Mouse (Mus musculus): ENCODE measurements at regions not wholly inside any gene's neighbourhood (a gene's known extent, or its start where the extent isn't known, plus 50 kb on each side); places are given as distances from the start of the nearest gene placed in this dataset.

GRCm38 (mm10) chr4:94160620-94161019, 395.7 kb upstream of the Gm10306 start:
- Histone ChIP-seq H3K27ac (ENCODE audit: insufficient read depth, low read length) (no peak overlapping the region), H3K4me3 (ENCODE audit: insufficient read depth, low read length) (no peak overlapping the region), H3K4me1 (ENCODE audit: control insufficient read depth, insufficient read depth, low read length) (no peaks in the 10 kb centered on the region)
- TF ChIP-seq POLR2A (IDR thresholded peaks at IDR 0.05; ENCODE audit: extremely low read depth, insufficient read depth, low read length) (no peak), CTCF (IDR thresholded peaks at IDR 0.05; ENCODE audit: extremely low read depth, insufficient read depth, low read length) (no peak)

DNA sequence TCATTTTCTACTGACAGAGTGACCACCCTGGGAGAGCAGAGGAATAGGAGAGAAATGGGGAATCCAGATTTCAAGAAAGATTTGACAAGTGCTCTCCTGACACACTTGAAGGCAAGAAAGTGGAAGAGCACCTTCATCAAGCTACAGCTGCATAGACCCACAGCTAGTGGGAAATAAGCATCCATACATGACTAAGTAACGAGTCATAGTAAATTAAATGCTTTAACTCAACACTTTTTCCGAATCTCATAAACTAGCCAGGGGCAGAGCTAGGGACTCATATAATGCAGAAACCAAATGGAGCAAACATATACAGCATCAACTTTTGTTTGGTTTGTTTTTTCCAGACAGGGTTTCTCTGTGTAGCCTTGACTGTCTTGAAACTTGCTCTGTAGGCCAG, 383.2 kb upstream of the Gm10306 start:
- TF ChIP-seq POLR2A (IDR thresholded peaks at IDR 0.05; ENCODE audit: extremely low read depth, insufficient read depth, low read length) (no peak), CTCF (IDR thresholded peaks at IDR 0.05; ENCODE audit: extremely low read depth, insufficient read depth, low read length) (no peak)
- Histone ChIP-seq H3K4me1 (ENCODE audit: control insufficient read depth, insufficient read depth, low read length) (no peaks in the 10 kb centered on the region), H3K4me3 (ENCODE audit: insufficient read depth, low read length) (no peak overlapping the region), H3K27ac (ENCODE audit: insufficient read depth, low read length) (no peak overlapping the region)

DNA sequence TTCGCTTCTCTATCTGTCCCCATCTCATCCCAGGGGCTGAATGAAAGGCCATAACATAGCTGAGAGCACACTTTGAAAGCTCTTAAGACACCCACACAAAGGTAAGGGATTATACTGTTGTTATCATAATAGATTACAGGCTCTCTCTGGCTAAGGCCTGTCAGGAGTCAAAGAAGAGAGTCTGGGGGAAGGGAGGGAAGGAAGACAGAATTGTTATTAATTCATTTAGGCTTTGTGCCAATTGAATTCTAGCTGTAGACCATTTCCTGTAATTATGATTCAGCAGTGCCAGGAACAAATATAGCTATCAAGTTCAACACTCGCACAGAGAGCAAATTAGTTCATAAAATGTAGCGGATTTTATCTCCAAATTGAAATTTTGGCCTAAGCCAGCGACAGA, 369.3 kb upstream of the Gm10306 start:
- Histone ChIP-seq H3K4me1 (ENCODE audit: control insufficient read depth, insufficient read depth, low read length) (no peaks in the 10 kb centered on the region), H3K4me3 (ENCODE audit: insufficient read depth, low read length) (no peak overlapping the region), H3K27ac (ENCODE audit: insufficient read depth, low read length) (no peak overlapping the region)
- TF ChIP-seq CTCF (IDR thresholded peaks at IDR 0.05; ENCODE audit: extremely low read depth, insufficient read depth, low read length), result no peak
- no peak for TF ChIP-seq POLR2A (IDR thresholded peaks at IDR 0.05; ENCODE audit: extremely low read depth, insufficient read depth, low read length)

DNA sequence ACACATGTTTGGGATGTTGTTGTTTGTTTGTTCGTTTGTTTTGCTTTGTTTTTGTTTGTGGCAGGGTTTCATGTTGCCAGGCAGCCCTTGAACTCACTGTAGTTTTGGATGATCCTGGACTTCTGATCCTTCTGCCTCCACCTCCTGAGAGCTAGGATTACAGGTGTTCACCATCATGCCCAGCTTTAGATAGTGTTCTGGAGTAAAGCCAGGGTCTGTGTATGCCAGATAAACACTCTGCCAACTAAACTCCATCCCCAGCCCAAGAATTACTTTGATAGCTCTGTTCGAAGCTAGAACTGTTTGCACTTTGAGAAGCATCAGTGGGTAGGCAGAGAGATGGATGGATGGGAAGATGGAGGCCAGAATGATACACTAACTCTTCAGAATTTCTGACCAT, 368.0 kb upstream of the Gm10306 start:
- TF ChIP-seq CTCF (IDR thresholded peaks at IDR 0.05; ENCODE audit: extremely low read depth, insufficient read depth, low read length) (no peak), POLR2A (IDR thresholded peaks at IDR 0.05; ENCODE audit: extremely low read depth, insufficient read depth, low read length) (no peak)
- Histone ChIP-seq H3K4me3 (ENCODE audit: insufficient read depth, low read length) (no peak overlapping the region), H3K4me1 (ENCODE audit: control insufficient read depth, insufficient read depth, low read length) (no peaks in the 10 kb centered on the region), H3K27ac (ENCODE audit: insufficient read depth, low read length) (no peak overlapping the region)

DNA sequence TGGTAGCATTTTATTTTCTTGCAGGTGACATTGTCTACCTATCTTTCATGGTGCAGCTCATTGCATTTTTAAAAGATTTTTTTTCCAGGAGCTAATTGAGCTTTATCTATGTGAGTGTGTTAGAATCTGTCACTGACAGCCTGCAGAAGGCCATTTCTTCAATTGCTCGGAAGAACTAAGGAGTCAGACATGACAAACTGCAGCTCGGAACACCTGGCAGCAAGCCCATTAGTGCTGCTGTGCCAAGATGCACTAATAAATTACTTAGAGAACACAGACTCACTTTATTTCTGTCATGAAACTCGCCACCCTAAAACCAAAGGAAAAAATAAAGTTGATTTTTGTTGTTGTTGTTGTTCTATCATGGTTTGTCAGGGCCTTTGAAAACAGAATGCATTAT, 367.5 kb upstream of the Gm10306 start:
- TF ChIP-seq CTCF (IDR thresholded peaks at IDR 0.05; ENCODE audit: extremely low read depth, insufficient read depth, low read length), result no peak
- TF ChIP-seq POLR2A (IDR thresholded peaks at IDR 0.05; ENCODE audit: extremely low read depth, insufficient read depth, low read length), result no peak
- H3K4me3 ChIP-seq (ENCODE audit: insufficient read depth, low read length), result no peak overlapping the region
- H3K4me1 ChIP-seq (ENCODE audit: control insufficient read depth, insufficient read depth, low read length), result no peaks in the 10 kb centered on the region
- H3K27ac ChIP-seq (ENCODE audit: insufficient read depth, low read length), result no peak overlapping the region

DNA sequence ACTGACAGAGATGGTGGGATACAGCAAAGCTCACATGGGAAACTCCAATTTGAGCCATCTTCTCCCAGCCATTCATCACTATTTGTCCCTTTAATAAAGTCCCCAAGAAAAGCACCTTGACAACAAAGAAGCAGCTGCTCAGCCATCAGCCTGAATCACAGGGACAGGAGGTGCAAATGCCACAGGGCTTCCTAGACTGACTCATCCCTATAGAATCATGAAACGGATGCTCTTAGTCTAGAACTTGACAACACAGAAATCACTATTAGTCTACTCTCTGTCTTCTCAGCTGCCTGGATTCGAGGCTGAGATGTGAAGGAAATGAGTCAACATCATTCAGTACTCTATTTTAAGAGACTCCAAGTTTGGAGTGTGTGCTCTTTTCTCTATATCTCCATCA, 365.4 kb upstream of the Gm10306 start:
- TF ChIP-seq CTCF (IDR thresholded peaks at IDR 0.05; ENCODE audit: extremely low read depth, insufficient read depth, low read length) (no peak), POLR2A (IDR thresholded peaks at IDR 0.05; ENCODE audit: extremely low read depth, insufficient read depth, low read length) (no peak)
- Histone ChIP-seq H3K4me1 (ENCODE audit: control insufficient read depth, insufficient read depth, low read length) (no peaks in the 10 kb centered on the region), H3K4me3 (ENCODE audit: insufficient read depth, low read length) (no peak overlapping the region), H3K27ac (ENCODE audit: insufficient read depth, low read length) (no peak overlapping the region)

DNA sequence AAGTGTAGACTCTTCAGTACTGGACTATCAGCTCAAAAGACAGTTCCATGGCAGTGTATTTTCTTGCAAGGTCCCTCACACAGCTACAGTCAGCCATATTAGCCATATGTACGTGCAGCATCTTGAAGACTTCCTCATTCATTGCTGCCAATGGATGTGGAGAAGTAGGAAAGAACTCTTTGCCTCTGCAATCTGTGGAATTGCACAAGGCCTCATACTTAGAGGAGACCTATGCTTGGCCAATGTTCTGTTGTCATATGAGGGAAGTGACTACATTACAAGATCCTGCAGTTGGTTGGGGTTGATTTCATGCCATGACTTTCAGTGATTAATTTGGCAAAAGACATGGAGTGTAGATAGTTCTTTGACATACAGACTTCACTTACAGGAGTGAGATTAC, 340.1 kb upstream of the Gm10306 start:
- Histone ChIP-seq H3K27ac (ENCODE audit: insufficient read depth, low read length) (no peak overlapping the region), H3K4me3 (ENCODE audit: insufficient read depth, low read length) (no peak overlapping the region), H3K4me1 (ENCODE audit: control insufficient read depth, insufficient read depth, low read length) (no peaks in the 10 kb centered on the region)
- no peak for TF ChIP-seq CTCF (IDR thresholded peaks at IDR 0.05; ENCODE audit: extremely low read depth, insufficient read depth, low read length)
- no peak for TF ChIP-seq POLR2A (IDR thresholded peaks at IDR 0.05; ENCODE audit: extremely low read depth, insufficient read depth, low read length)

DNA sequence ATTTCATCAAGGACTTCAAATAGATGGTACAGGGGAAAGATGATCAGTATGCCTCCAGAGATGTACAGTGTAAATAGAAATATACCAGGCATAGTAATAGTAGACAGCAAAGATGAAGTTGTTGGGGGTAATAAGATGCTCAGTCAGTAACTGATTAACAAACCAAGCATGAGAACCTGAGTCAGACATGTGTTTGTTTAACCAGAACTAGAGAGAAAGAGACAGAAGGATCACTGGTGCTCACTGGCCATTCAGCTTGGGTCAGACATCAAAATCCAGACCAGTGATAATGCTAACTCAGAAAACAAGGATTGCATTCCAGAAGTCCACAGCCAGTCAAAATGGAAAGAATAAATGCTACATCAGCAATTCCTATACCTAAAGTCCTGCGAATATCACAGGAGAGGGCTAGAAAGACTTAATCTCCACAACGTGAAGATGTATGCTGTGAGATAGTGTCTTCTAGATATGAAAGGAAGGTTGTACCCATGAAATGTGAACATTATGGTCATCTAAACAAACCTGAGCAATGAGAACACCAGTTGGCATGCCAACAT, 320.6 kb upstream of the Gm10306 start:
- no peak overlapping the region for H3K27ac ChIP-seq (ENCODE audit: insufficient read depth, low read length)
- no peaks in the 10 kb centered on the region for H3K4me1 ChIP-seq (ENCODE audit: control insufficient read depth, insufficient read depth, low read length)

DNA sequence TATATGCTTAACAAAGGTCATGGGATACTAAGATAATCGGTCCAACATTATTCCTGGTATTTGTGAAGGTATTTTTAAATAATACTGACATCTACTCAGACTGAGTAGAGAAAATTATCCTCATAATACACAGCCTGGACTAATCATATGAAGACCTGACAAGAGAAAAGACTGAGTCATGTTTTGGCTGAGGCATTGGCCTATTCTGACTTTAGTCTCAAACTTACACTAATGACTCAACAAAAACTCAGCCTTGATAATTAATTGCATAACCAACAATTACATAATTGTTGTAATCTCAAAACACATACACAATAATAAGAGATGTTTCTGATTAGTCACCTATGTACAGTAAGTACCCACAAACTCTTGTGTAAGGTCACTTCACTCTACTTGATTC, 300.3 kb upstream of the Gm10306 start:
- no peaks in the 10 kb centered on the region for H3K4me1 ChIP-seq (ENCODE audit: control insufficient read depth, insufficient read depth, low read length)
- no peak for TF ChIP-seq CTCF (IDR thresholded peaks at IDR 0.05; ENCODE audit: extremely low read depth, insufficient read depth, low read length)
- TF ChIP-seq POLR2A (IDR thresholded peaks at IDR 0.05; ENCODE audit: extremely low read depth, insufficient read depth, low read length), result no peak
- H3K27ac ChIP-seq (ENCODE audit: insufficient read depth, low read length), result no peak overlapping the region
- no peak overlapping the region for H3K4me3 ChIP-seq (ENCODE audit: insufficient read depth, low read length)

More for the DNA sequence above, 320.6 kb upstream of the Gm10306 start:
- TF ChIP-seq CTCF (IDR thresholded peaks at IDR 0.05; ENCODE audit: extremely low read depth, insufficient read depth, low read length) (no peak), POLR2A (IDR thresholded peaks at IDR 0.05; ENCODE audit: extremely low read depth, insufficient read depth, low read length) (no peak)
- no peak overlapping the region for H3K4me3 ChIP-seq (ENCODE audit: insufficient read depth, low read length)

DNA sequence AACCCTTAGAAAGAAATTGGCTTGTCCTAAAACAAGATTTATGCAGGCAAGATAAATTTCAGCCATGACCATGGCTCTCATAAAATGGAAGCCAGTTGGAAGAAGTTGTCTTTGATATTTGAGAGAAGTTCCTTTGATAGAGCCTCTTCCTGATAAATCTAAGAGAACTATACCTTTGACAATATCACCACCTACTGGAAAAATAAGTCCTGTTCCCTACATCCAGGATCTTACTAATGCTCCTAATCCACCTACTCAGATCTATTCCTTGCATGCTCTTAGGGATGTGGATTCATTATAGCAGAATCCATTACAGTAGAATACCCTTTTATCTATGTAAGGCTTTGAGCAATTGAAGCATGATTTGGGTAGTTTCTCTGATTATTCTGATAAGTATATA, 295.2 kb upstream of the Gm10306 start:
- no peak for TF ChIP-seq POLR2A (IDR thresholded peaks at IDR 0.05; ENCODE audit: extremely low read depth, insufficient read depth, low read length)
- TF ChIP-seq CTCF (IDR thresholded peaks at IDR 0.05; ENCODE audit: extremely low read depth, insufficient read depth, low read length), result no peak
- no peak overlapping the region for H3K4me3 ChIP-seq (ENCODE audit: insufficient read depth, low read length)
- no peak overlapping the region for H3K27ac ChIP-seq (ENCODE audit: insufficient read depth, low read length)
- no peaks in the 10 kb centered on the region for H3K4me1 ChIP-seq (ENCODE audit: control insufficient read depth, insufficient read depth, low read length)

Measured in cortical plate, adult 2 months (tissue).